Mouse (Mus musculus) kidney, adult 2 months (tissue): ENCODE results near the gene Clint1.

ENCODE experiments used
- CTCF ChIP-seq: fragments of 200-500 bp; conservative IDR thresholded peaks from 2 replicates; pipeline ENCODE4 v1.5.1; 2011; ENCODE audit warnings: low read depth, mild to moderate bottlenecking, control low read depth, low read length, moderate library complexity, mixed read lengths; ENCODE audit not compliant: insufficient read depth, insufficient read length
- POLR2A ChIP-seq: fragments of 200-500 bp; IDR thresholded peaks from one replicate; pipeline ENCODE4 v1.6.1; 2011; ENCODE audit warnings: low read depth, low read length, control low read depth

- no peak for TF ChIP-seq CTCF
- no peak for TF ChIP-seq POLR2A
Observed at GRCm38 (mm10) chr11:45892861-45893360, 41.1 kb downstream of the Clint1 start.
